Mouse (Mus musculus) lung, postnatal 0 days (tissue): ENCODE results near the gene Gosr2. TPM values are rescaled to one million over a fixed set of nuclear protein-coding genes. Genes with fewer than 3 reads are reported as not detected.
A peak's percentile ranks its signal among the peaks of the same experiment; 100 is the strongest.

Experiments used
- ATAC-seq: fragments of 200-750 bp; cut with Nextera tagmentation; 2 replicates; pipeline ENCODE4 v1.8.0; 2017; ENCODE audit warnings: moderate library complexity
- DNase-seq: peaks from one replicate; pipeline ENCODE4 v3.0.0-alpha.2; 2016; ENCODE audit warnings: low spot score
- H3K27ac ChIP-seq: fragments of 300-500 bp; sonication (generic); 2 replicates; pipeline ENCODE4 v1.5.1; 2014; ENCODE audit warnings: antibody characterized with exemption, mild to moderate bottlenecking, low read length, mixed read lengths
- H3K27me3 ChIP-seq: fragments of 300-500 bp; sonication (generic); replicated peaks from 2 replicates; pipeline ENCODE4 v1.6.1; 2014; ENCODE audit warnings: low read length, mixed read lengths; ENCODE audit not compliant: insufficient read depth
- H3K36me3 ChIP-seq: fragments of 300-500 bp; sonication (generic); 2 replicates; pipeline ENCODE4 v1.6.1; 2014; ENCODE audit warnings: low read length, mixed read lengths; ENCODE audit not compliant: insufficient read depth
- H3K4me1 ChIP-seq: fragments of 300-500 bp; sonication (generic); 2 replicates; pipeline ENCODE4 v1.6.1; 2014; ENCODE audit warnings: antibody characterized with exemption, low read depth, low read length, mixed read lengths; ENCODE audit not compliant: insufficient read depth
- H3K4me2 ChIP-seq: fragments of 300-500 bp; sonication (generic); replicated peaks from 2 replicates; pipeline ENCODE4 v1.6.1; 2014; ENCODE audit warnings: low read depth, mild to moderate bottlenecking, low read length, moderate library complexity, mixed read lengths
- H3K4me3 ChIP-seq: fragments of 300-500 bp; sonication (generic); 2 replicates; pipeline ENCODE4 v1.5.1; 2014; ENCODE audit warnings: low read depth, low read length
- H3K9ac ChIP-seq: fragments of 300-500 bp; sonication (generic); replicated peaks from 2 replicates; pipeline ENCODE4 v1.6.1; 2014; ENCODE audit warnings: low read depth, mild to moderate bottlenecking
- H3K9me3 ChIP-seq: fragments of 300-500 bp; sonication (generic); 2 replicates; pipeline ENCODE4 v1.6.1; 2016; ENCODE audit warnings: low read length, mixed read lengths
- CTCF ChIP-seq: IDR thresholded peaks from 2 replicates; pipeline ENCODE4 v1.5.1; 2016; ENCODE audit warnings: antibody characterized with exemption, mild to moderate bottlenecking
- EP300 ChIP-seq: IDR thresholded peaks from 2 replicates; pipeline ENCODE4 v1.6.1; 2016; ENCODE audit warnings: antibody characterized with exemption, mild to moderate bottlenecking, control low read depth
- WGBS: fragments of 180-500 bp; shearing (Covaris S2); extraction: QIAGEN DNeasy Blood & Tissue Kit; methylation state at CpG from one replicate; pipeline ENCODE4 v1.1.7; 2014; 5-methylcytosine and 5-hydroxymethylcytosine counted together
- polyA plus RNA-seq: library from polyadenylated mRNA; unstranded; fragments of >200 nt; fragmentation: Nextera tagmentation; extraction: Ambion mirVana; gene quantifications from 2 replicates; pipeline ENCODE4 v1.2.1, GENCODE M21; 2015

Gene Gosr2
- polyA plus RNA-seq, 1 experiment from 2014 or later, result 87.6 TPM

GRCm38 (mm10) chr11:103665695-103666094 lies 32.0 kb downstream of the Gosr2 start:
- no peak overlapping the region for H3K4me2 ChIP-seq
- no peaks in the 10 kb centered on the region for H3K4me1 ChIP-seq
- H3K9ac ChIP-seq, result no peak overlapping the region
- no peaks in the 10 kb centered on the region for H3K9me3 ChIP-seq
- ATAC-seq (no peak), DNase-seq (no peak)
- no peak overlapping the region for H3K4me3 ChIP-seq
- H3K27ac ChIP-seq, result no peak overlapping the region
- no peaks in the 10 kb centered on the region for H3K36me3 ChIP-seq
- TF ChIP-seq CTCF (no peak), EP300 (no peak)
- 73% methylated on average over 1 of the region's 1 CpGs for WGBS
- H3K27me3 ChIP-seq, result no peaks in the 10 kb centered on the region

- DNase-seq (no peak), ATAC-seq (no peak)
- Histone ChIP-seq H3K27ac (no peak overlapping the region), H3K9ac (no peak overlapping the region), H3K27me3 (no peaks in the 10 kb centered on the region), H3K36me3 (no peaks in the 10 kb centered on the region), H3K9me3 (no peaks in the 10 kb centered on the region), H3K4me3 (no peak overlapping the region), H3K4me1 (no peaks in the 10 kb centered on the region), H3K4me2 (no peak overlapping the region)
- no peak for TF ChIP-seq CTCF
- TF ChIP-seq EP300, result no peak
- 79% methylated on average over 8 of the region's 8 CpGs for WGBS
Observed at GRCm38 (mm10) chr11:103663119-103663518, 34.6 kb downstream of the Gosr2 start.

- TF ChIP-seq CTCF (no peak), EP300 (no peak)
- H3K9me3 ChIP-seq, result no peaks in the 10 kb centered on the region
- no peak overlapping the region for H3K4me3 ChIP-seq
- ATAC-seq (no peak), DNase-seq (no peak)
- 64% methylated on average over 5 of the region's 5 CpGs for WGBS
- H3K27ac ChIP-seq, result no peak overlapping the region
- H3K9ac ChIP-seq, result no peak overlapping the region
- H3K4me2 ChIP-seq, result no peak overlapping the region
- H3K27me3 ChIP-seq, result no peaks in the 10 kb centered on the region
- H3K36me3 ChIP-seq, result no peaks in the 10 kb centered on the region
- no peaks in the 10 kb centered on the region for H3K4me1 ChIP-seq
Observed at GRCm38 (mm10) chr11:103662546-103662945, 35.2 kb downstream of the Gosr2 start.

GRCm38 (mm10) chr11:103661863-103662262 lies 35.8 kb downstream of the Gosr2 start:
- H3K27me3 ChIP-seq, result no peaks in the 10 kb centered on the region
- no peaks in the 10 kb centered on the region for H3K36me3 ChIP-seq
- no peaks in the 10 kb centered on the region for H3K9me3 ChIP-seq
- TF ChIP-seq CTCF, result no peak
- TF ChIP-seq EP300, result no peak
- 49% methylated on average over 4 of the region's 4 CpGs for WGBS
- no peak overlapping the region for H3K4me3 ChIP-seq
- no peak overlapping the region for H3K27ac ChIP-seq
- H3K4me2 ChIP-seq, result no peak overlapping the region
- no peak for DNase-seq
- H3K4me1 ChIP-seq, result no peaks in the 10 kb centered on the region
- H3K9ac ChIP-seq, result no peak overlapping the region
- no peak for ATAC-seq

GRCm38 (mm10) chr11:103658189-103658588 lies 39.5 kb downstream of the Gosr2 start:
- H3K27me3 ChIP-seq, result no peaks in the 10 kb centered on the region
- no peak overlapping the region for H3K27ac ChIP-seq
- no peak for TF ChIP-seq CTCF
- no peak for TF ChIP-seq EP300
- 70% methylated on average over 7 of the region's 7 CpGs for WGBS
- ATAC-seq (no peak), DNase-seq (no peak)
- H3K9ac ChIP-seq, result no peak overlapping the region
- no peaks in the 10 kb centered on the region for H3K4me1 ChIP-seq
- H3K9me3 ChIP-seq, result no peaks in the 10 kb centered on the region
- H3K4me2 ChIP-seq, result no peak overlapping the region
- no peaks in the 10 kb centered on the region for H3K36me3 ChIP-seq
- no peak overlapping the region for H3K4me3 ChIP-seq

- no peaks in the 10 kb centered on the region for H3K9me3 ChIP-seq
- 4% methylated on average over 3 of the region's 3 CpGs for WGBS
- no peaks in the 10 kb centered on the region for H3K36me3 ChIP-seq
- TF ChIP-seq CTCF, result 0 out of 2 replicates have a peak, but pooled peaks have one; percentile 2
- no peak for TF ChIP-seq EP300
- ATAC-seq (no peak), DNase-seq (peak; percentile 55)
- 0 out of 2 replicates have a peak, but pooled peaks cover 11% of the 10 kb centered on the region for H3K27me3 ChIP-seq
- no peak overlapping the region for H3K4me3 ChIP-seq
- H3K27ac ChIP-seq, result no peak overlapping the region
- no peaks in the 10 kb centered on the region for H3K4me1 ChIP-seq
- no peak overlapping the region for H3K9ac ChIP-seq
- H3K4me2 ChIP-seq, result no peak overlapping the region
Observed at GRCm38 (mm10) chr11:103656520-103656919, 41.2 kb downstream of the Gosr2 start.
